Mouse (Mus musculus) myocyte (in vitro differentiated cells): ENCODE measurements at regions not wholly inside any gene's neighbourhood (a gene's known extent, or its start where the extent isn't known, plus 50 kb on each side); places are given as distances from the start of the nearest gene placed in this dataset.

Source experiments
- CEBPB ChIP-seq: IDR thresholded peaks from 2 replicates; pipeline ENCODE4 v1.6.1; 2011; ENCODE audit warnings: mild to moderate bottlenecking, moderate library complexity; ENCODE audit not compliant: poor library complexity, insufficient read depth, severe bottlenecking
- MYOG ChIP-seq, 3 experiments: IDR thresholded peaks; one replicate each; pipeline ENCODE4 v1.6.1; 2011; ENCODE audit warnings: control low read depth in 2 of 3, low read depth in 2 of 3, mild to moderate bottlenecking in 2 of 3; ENCODE audit not compliant: insufficient read length in 2 of 3, control insufficient read depth in 1 of 3, insufficient read depth in 1 of 3
- POLR2A ChIP-seq: IDR thresholded peaks from one replicate; pipeline ENCODE4 v1.6.1; 2011; ENCODE audit warnings: low read depth, mild to moderate bottlenecking, control low read depth, moderate library complexity; ENCODE audit not compliant: insufficient read length
- POLR2AphosphoS2 ChIP-seq: IDR thresholded peaks from one replicate; pipeline ENCODE4 v1.6.1; 2011; ENCODE audit warnings: low read depth, control low read depth; ENCODE audit not compliant: insufficient read length
- TCF3 ChIP-seq: IDR thresholded peaks from one replicate; pipeline ENCODE4 v1.6.1; 2011; ENCODE audit warnings: low read depth, control low read depth; ENCODE audit not compliant: insufficient read length

DNA sequence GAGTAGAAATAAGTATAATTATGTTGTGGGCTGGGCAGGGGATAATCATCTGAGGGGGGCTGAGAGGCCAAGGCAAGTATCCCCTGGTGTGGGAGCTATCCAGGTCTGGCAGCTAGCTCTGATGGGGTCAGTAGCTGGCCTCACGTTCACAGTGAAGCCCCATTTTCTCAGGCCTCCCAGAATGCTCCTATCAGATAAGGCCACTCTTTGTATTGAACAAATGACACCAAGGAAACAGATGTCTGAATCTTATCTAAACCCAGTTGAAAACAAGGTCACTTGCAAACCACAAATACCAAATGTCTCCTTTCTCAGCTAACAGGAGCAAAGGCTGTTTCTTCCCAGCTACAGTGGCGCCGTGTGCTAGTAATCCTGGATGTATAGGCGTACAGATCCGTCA lies 137.6 kb upstream of the Sp4 start:
- TF ChIP-seq CEBPB (no peak), POLR2A (no peak), MYOG (IDR thresholded peaks at IDR 0.05; ENCODE audit: control insufficient read depth in 1 of 3, insufficient read depth in 1 of 3, insufficient read length in 2 of 3, low read depth in 2 of 3) (no peak), TCF3 (no peak), POLR2AphosphoS2 (no peak)
